Mouse (Mus musculus) forebrain, embryonic 11.5 days (tissue): ENCODE data around the gene Dpf1. TPM values are rescaled to one million over a fixed set of nuclear protein-coding genes. Genes with fewer than 3 reads are reported as not detected.

Source experiments
- ATAC-seq: fragments of 200-750 bp; cut with Nextera tagmentation; replicated peaks from 2 replicates; pipeline ENCODE4 v1.8.0; 2017; ENCODE audit warnings: moderate TSS enrichment; ENCODE audit not compliant: low FRiP score
- DNase-seq: peaks from one replicate; pipeline ENCODE4 v3.0.0-alpha.2; 2017; ENCODE audit warnings: low spot score
- H3K27ac ChIP-seq: fragments of 300-500 bp; sonication (generic); 2 replicates; pipeline ENCODE4 v1.5.1; 2014; ENCODE audit warnings: low read depth, low read length
- H3K27me3 ChIP-seq: fragments of 300-500 bp; sonication (generic); 2 replicates; pipeline ENCODE4 v1.6.1; 2014; ENCODE audit warnings: mild to moderate bottlenecking, low read length, mixed read lengths; ENCODE audit not compliant: control insufficient read depth, insufficient read depth
- H3K36me3 ChIP-seq: fragments of 300-500 bp; sonication (generic); 2 replicates; pipeline ENCODE4 v1.6.1; 2014; ENCODE audit warnings: mild to moderate bottlenecking, low read length, moderate library complexity, mixed read lengths; ENCODE audit not compliant: control insufficient read depth, insufficient read depth
- H3K4me1 ChIP-seq: fragments of 300-500 bp; sonication (generic); replicated peaks from 2 replicates; pipeline ENCODE4 v1.6.1; 2014; ENCODE audit warnings: low read length, mixed read lengths; ENCODE audit not compliant: control insufficient read depth, insufficient read depth
- H3K4me2 ChIP-seq: fragments of 300-500 bp; sonication (generic); 2 replicates; pipeline ENCODE4 v1.6.1; 2014; ENCODE audit warnings: low read depth, mild to moderate bottlenecking, low read length, moderate library complexity, mixed read lengths; ENCODE audit not compliant: severe bottlenecking
- H3K4me3 ChIP-seq: fragments of 300-500 bp; sonication (generic); 2 replicates; pipeline ENCODE4 v1.5.1; 2014; ENCODE audit warnings: low read depth, low read length
- H3K9ac ChIP-seq: fragments of 300-500 bp; sonication (generic); 2 replicates; pipeline ENCODE4 v1.6.1; 2014; ENCODE audit warnings: low read length
- H3K9me3 ChIP-seq: fragments of 300-500 bp; sonication (generic); 2 replicates; pipeline ENCODE4 v1.6.1; 2016; ENCODE audit warnings: low read length, mixed read lengths; ENCODE audit not compliant: control insufficient read depth
- WGBS: fragments of 180-500 bp; shearing (Covaris S2); extraction: QIAGEN DNeasy Blood & Tissue Kit; methylation state at CpG from one replicate; pipeline ENCODE4 v1.1.7; 2014; 5-methylcytosine and 5-hydroxymethylcytosine counted together
- polyA plus RNA-seq: library from polyadenylated mRNA; unstranded; fragments of >200 nt; fragmentation: Nextera tagmentation; extraction: Ambion mirVana; gene quantifications from 2 replicates; pipeline ENCODE4 v1.2.1, GENCODE M21; 2014

The Dpf1 gene
- polyA plus RNA-seq, 1 experiment from 2014 or later: 76.0 TPM

- Histone ChIP-seq H3K27me3 (no peaks in the 10 kb centered on the region), H3K36me3 (no peaks in the 10 kb centered on the region; the same call in 1 of the 2 replicates), H3K9me3 (no peaks in the 10 kb centered on the region), H3K27ac (no peak overlapping the region), H3K4me1 (peaks cover 2% of the 10 kb centered on the region; the same call in 1 of the 2 replicates), H3K4me2 (no peak overlapping the region), H3K9ac (no peak overlapping the region), H3K4me3 (no peak overlapping the region)
- 73% methylated on average over 3 of the region's 3 CpGs for WGBS
- ATAC-seq (no peak), DNase-seq (no peak)
Measured at GRCm38 (mm10) chr7:29346212-29346611, 42.5 kb downstream of the Dpf1 start.

- H3K27me3 ChIP-seq: no peaks in the 10 kb centered on the region
- no peak overlapping the region for H3K27ac ChIP-seq
- DNase-seq (no peak), ATAC-seq (no peak)
- no peaks in the 10 kb centered on the region; the same call in 1 of the 2 replicates for H3K36me3 ChIP-seq
- 89% methylated on average over 10 of the region's 10 CpGs for WGBS
- H3K4me1 ChIP-seq: peaks cover 2% of the 10 kb centered on the region; the same call in 1 of the 2 replicates
- no peaks in the 10 kb centered on the region for H3K9me3 ChIP-seq
- H3K4me3 ChIP-seq: no peak overlapping the region
- H3K9ac ChIP-seq: no peak overlapping the region
- H3K4me2 ChIP-seq: no peak overlapping the region
Measured at GRCm38 (mm10) chr7:29350489-29350888, 46.7 kb downstream of the Dpf1 start.

- no peak overlapping the region for H3K4me3 ChIP-seq
Measured at GRCm38 (mm10) chr7:29352246-29352645, 48.5 kb downstream of the Dpf1 start.

GRCm38 (mm10) chr7:29354161-29354560 is 50.4 kb downstream of the Dpf1 start:
- H3K4me3 ChIP-seq: no peak overlapping the region
- H3K9me3 ChIP-seq: no peaks in the 10 kb centered on the region
- H3K36me3 ChIP-seq: no peaks in the 10 kb centered on the region; the same call in 1 of the 2 replicates
- H3K27me3 ChIP-seq: no peaks in the 10 kb centered on the region
- ATAC-seq (no peak), DNase-seq (no peak)
- H3K27ac ChIP-seq: no peak overlapping the region
- H3K4me2 ChIP-seq: no peak overlapping the region
- no peak overlapping the region for H3K9ac ChIP-seq
- 87% methylated on average over 8 of the region's 8 CpGs for WGBS
- no peaks in the 10 kb centered on the region for H3K4me1 ChIP-seq

More at GRCm38 (mm10) chr7:29352246-29352645, 48.5 kb downstream of the Dpf1 start:
- Histone ChIP-seq H3K9me3 (no peaks in the 10 kb centered on the region), H3K4me1 (no peaks in the 10 kb centered on the region), H3K9ac (no peak overlapping the region), H3K4me2 (no peak overlapping the region), H3K27ac (no peak overlapping the region), H3K36me3 (no peaks in the 10 kb centered on the region; the same call in 1 of the 2 replicates), H3K27me3 (no peaks in the 10 kb centered on the region)
- 92% methylated on average over 8 of the region's 8 CpGs for WGBS
- DNase-seq (no peak), ATAC-seq (no peak)

- H3K27me3 ChIP-seq: no peaks in the 10 kb centered on the region
- H3K4me2 ChIP-seq: no peak overlapping the region
- no peaks in the 10 kb centered on the region for H3K9me3 ChIP-seq
- no peak for ATAC-seq
- DNase-seq: no peak
- H3K4me3 ChIP-seq: no peak overlapping the region
- no peak overlapping the region for H3K27ac ChIP-seq
- no peak overlapping the region for H3K9ac ChIP-seq
- H3K36me3 ChIP-seq: no peaks in the 10 kb centered on the region; the same call in 1 of the 2 replicates
- 94% methylated on average over 8 of the region's 8 CpGs for WGBS
- H3K4me1 ChIP-seq: no peaks in the 10 kb centered on the region
Measured at GRCm38 (mm10) chr7:29355406-29355805, 51.7 kb downstream of the Dpf1 start.

GRCm38 (mm10) chr7:29361497-29361896 is 57.7 kb downstream of the Dpf1 start:
- no peaks in the 10 kb centered on the region for H3K9me3 ChIP-seq
- no peak overlapping the region for H3K4me3 ChIP-seq
- H3K27me3 ChIP-seq: no peaks in the 10 kb centered on the region
- ATAC-seq: no peak
- no peaks in the 10 kb centered on the region for H3K36me3 ChIP-seq
- no peak overlapping the region for H3K27ac ChIP-seq
- DNase-seq: no peak
- no peak overlapping the region for H3K9ac ChIP-seq
- WGBS: 96% methylated on average over 13 of the region's 13 CpGs
- no peaks in the 10 kb centered on the region for H3K4me1 ChIP-seq
- H3K4me2 ChIP-seq: no peak overlapping the region

- H3K4me2 ChIP-seq: no peak overlapping the region
- DNase-seq: peak; percentile 77
- H3K4me3 ChIP-seq: no peak overlapping the region
- WGBS: 26% methylated on average over 4 of the region's 4 CpGs
- no peaks in the 10 kb centered on the region for H3K27me3 ChIP-seq
- H3K36me3 ChIP-seq: no peaks in the 10 kb centered on the region
- H3K4me1 ChIP-seq: no peaks in the 10 kb centered on the region
- ATAC-seq: 0 out of 2 replicates have a peak, but pooled peaks have one; percentile 44
- no peaks in the 10 kb centered on the region for H3K9me3 ChIP-seq
- H3K27ac ChIP-seq: no peak overlapping the region
- no peak overlapping the region for H3K9ac ChIP-seq
Measured at GRCm38 (mm10) chr7:29364052-29364451, 60.3 kb downstream of the Dpf1 start.

- no peaks in the 10 kb centered on the region for H3K27me3 ChIP-seq
- ATAC-seq (peak; percentile 63), DNase-seq (no peak)
- no peaks in the 10 kb centered on the region for H3K9me3 ChIP-seq
- no peaks in the 10 kb centered on the region for H3K4me1 ChIP-seq
- 80% methylated on average over 13 of the region's 13 CpGs for WGBS
- H3K4me3 ChIP-seq: no peak overlapping the region
- no peak overlapping the region for H3K27ac ChIP-seq
- no peaks in the 10 kb centered on the region for H3K36me3 ChIP-seq
- peak overlapping the region; percentile 20; the same call in 1 of the 2 replicates for H3K9ac ChIP-seq
- no peak overlapping the region for H3K4me2 ChIP-seq
Measured at GRCm38 (mm10) chr7:29367166-29368003, 63.6 kb downstream of the Dpf1 start.
